Mouse (Mus musculus): Measurements from ENCODE around the gene Nfkb1. TPM values are rescaled to one million over a fixed set of nuclear protein-coding genes. Genes with fewer than 3 reads are reported as not detected.

The Nfkb1 gene
- polyA plus RNA-seq, 1 experiment from 2014 or later: 23.5 TPM

DNA sequence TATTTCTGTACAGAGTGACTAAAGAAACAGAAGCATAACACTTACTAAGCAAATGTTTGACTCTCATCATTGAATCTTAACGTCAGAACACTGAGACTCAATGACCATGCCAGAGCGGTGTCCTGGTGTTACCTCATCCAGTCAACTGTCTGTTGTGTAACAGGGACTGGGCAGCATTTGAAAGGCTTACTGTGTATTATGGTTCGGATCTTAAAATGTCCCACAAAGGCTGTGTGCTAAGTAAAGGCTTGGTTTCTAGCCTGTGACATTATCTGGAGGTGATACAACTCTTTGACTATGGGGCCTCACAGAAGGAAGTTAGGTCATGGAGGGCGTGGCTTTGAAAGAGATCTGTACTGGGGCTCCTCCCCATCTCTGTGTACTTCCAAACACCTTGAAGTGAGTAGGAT, 104.9 kb downstream of the Nfkb1 start:
- Histone ChIP-seq H3K27ac (replicated peaks in 1 of 2; ENCODE audit: control insufficient read depth in 1 of 2, insufficient read depth in 1 of 2, low read depth in 2 of 2, low read length in 2 of 2) (peak overlapping the region in 1 of 2 experiments; percentile 82; a peak in 1 of 4 replicates), H3K4me1 (ENCODE audit: control insufficient read depth in 2 of 2, insufficient read depth in 2 of 2, low read length in 2 of 2) (peaks cover 9 to 27% of the 10 kb centered on the region in 2 experiments), H3K36me3 (ENCODE audit: control insufficient read depth, insufficient read depth, low read length) (peaks cover 76% of the 10 kb centered on the region), H3K4me3 (ENCODE audit: control insufficient read depth in 1 of 2, insufficient read depth in 1 of 2, low read depth in 1 of 2, low read length in 2 of 2) (no peak overlapping the region), H3K9ac (ENCODE audit: low read length) (no peak overlapping the region), H3K4me2 (ENCODE audit: low read length) (no peak overlapping the region), H3K9me3 (ENCODE audit: control insufficient read depth, low read length) (no peaks in the 10 kb centered on the region), H3K27me3 (ENCODE audit: control insufficient read depth, insufficient read depth, low read length) (no peaks in the 10 kb centered on the region)
- 66% methylated on average over 4 of the region's 4 CpGs for WGBS
- ATAC-seq (ENCODE audit: insufficient number of reproducible peaks, insufficient read depth, low FRiP score, low read depth): no peak

- Histone ChIP-seq H3K36me3 (ENCODE audit: control insufficient read depth, insufficient read depth, low read length) (peaks cover 72% of the 10 kb centered on the region), H3K4me3 (ENCODE audit: control insufficient read depth in 1 of 2, insufficient read depth in 1 of 2, low read depth in 1 of 2, low read length in 2 of 2) (no peak overlapping the region), H3K27me3 (ENCODE audit: control insufficient read depth, insufficient read depth, low read length) (no peaks in the 10 kb centered on the region), H3K4me2 (ENCODE audit: low read length) (peak overlapping the region; percentile 41), H3K4me1 (ENCODE audit: control insufficient read depth in 2 of 2, insufficient read depth in 2 of 2, low read length in 2 of 2) (peaks cover 10 to 29% of the 10 kb centered on the region in 2 experiments), H3K9me3 (ENCODE audit: control insufficient read depth, low read length) (no peaks in the 10 kb centered on the region), H3K9ac (ENCODE audit: low read length) (peak overlapping the region; percentile 56), H3K27ac (replicated peaks in 1 of 2; ENCODE audit: control insufficient read depth in 1 of 2, insufficient read depth in 1 of 2, low read depth in 2 of 2, low read length in 2 of 2) (peak overlapping the region; percentile 82 to 87)
- no peak for ATAC-seq (ENCODE audit: insufficient number of reproducible peaks, insufficient read depth, low FRiP score, low read depth)
- 63% methylated on average over 2 of the region's 2 CpGs for WGBS
These were observed 105.3 kb downstream of the Nfkb1 start for GRCm38 (mm10) chr3:135586060-135586459.

DNA sequence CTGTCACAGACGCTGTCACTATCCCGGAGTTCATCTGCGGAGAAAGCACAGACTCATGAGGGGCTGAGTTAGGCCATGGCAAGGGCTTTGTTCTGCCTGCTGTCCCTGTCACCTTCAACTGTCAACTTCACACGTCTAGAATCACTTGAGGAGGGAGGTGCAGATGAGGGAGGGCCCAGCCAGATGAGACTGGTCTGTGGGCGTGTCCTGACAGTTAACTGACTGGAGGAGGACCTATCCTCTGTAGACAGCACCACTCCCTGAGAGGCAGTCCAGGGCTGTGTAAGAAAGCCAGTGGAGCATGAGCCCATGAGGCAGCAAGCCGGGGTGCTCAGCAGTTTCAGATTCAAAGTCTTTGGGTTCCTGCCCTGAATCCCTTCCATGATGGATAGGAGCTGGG, 105.9 kb downstream of the Nfkb1 start:
- Histone ChIP-seq H3K27ac (replicated peaks in 1 of 2; ENCODE audit: control insufficient read depth in 1 of 2, insufficient read depth in 1 of 2, low read depth in 2 of 2, low read length in 2 of 2) (peak overlapping the region; percentile 82 to 87), H3K27me3 (ENCODE audit: control insufficient read depth, insufficient read depth, low read length) (no peaks in the 10 kb centered on the region), H3K9ac (ENCODE audit: low read length) (peak overlapping the region; percentile 56), H3K36me3 (ENCODE audit: control insufficient read depth, insufficient read depth, low read length) (peaks cover 66% of the 10 kb centered on the region), H3K4me3 (ENCODE audit: control insufficient read depth in 1 of 2, insufficient read depth in 1 of 2, low read depth in 1 of 2, low read length in 2 of 2) (no peak overlapping the region), H3K9me3 (ENCODE audit: control insufficient read depth, low read length) (no peaks in the 10 kb centered on the region), H3K4me1 (ENCODE audit: control insufficient read depth in 2 of 2, insufficient read depth in 2 of 2, low read length in 2 of 2) (peaks cover 11 to 31% of the 10 kb centered on the region in 2 experiments), H3K4me2 (ENCODE audit: low read length) (peak overlapping the region; percentile 41)
- peak; percentile 93 for ATAC-seq (ENCODE audit: insufficient number of reproducible peaks, insufficient read depth, low FRiP score, low read depth)
- 18% methylated on average over 6 of the region's 6 CpGs for WGBS

DNA sequence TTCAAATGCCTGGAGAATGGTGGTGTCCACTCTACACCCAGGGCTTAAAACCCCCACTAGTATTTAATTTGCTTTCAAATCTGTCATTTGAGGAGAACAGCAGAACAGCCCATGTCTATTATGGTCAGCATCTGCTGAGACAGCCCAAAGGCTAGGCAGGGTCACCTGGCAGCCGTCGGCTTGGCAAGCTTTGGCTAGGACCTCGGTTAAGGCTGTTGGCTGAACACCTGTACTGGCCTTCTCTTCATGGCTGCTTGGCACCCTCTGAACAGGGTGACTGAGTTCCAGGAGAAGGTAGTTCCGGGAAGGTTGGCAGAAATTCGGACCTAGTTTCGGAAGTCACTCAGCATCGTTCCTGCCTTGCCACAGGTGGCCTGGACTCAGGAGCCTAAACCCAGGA, 109.1 kb downstream of the Nfkb1 start:
- H3K9me3 ChIP-seq (ENCODE audit: control insufficient read depth, low read length): no peaks in the 10 kb centered on the region
- no peak for ATAC-seq (ENCODE audit: insufficient number of reproducible peaks, insufficient read depth, low FRiP score, low read depth)
- H3K4me1 ChIP-seq (ENCODE audit: control insufficient read depth in 2 of 2, insufficient read depth in 2 of 2, low read length in 2 of 2): peaks cover 23 to 46% of the 10 kb centered on the region in 2 experiments
- WGBS: 88% methylated on average over 7 of the region's 7 CpGs
- H3K36me3 ChIP-seq (ENCODE audit: control insufficient read depth, insufficient read depth, low read length): peaks cover 33% of the 10 kb centered on the region
- H3K27me3 ChIP-seq (ENCODE audit: control insufficient read depth, insufficient read depth, low read length): no peaks in the 10 kb centered on the region
- no peak overlapping the region for H3K9ac ChIP-seq (ENCODE audit: low read length)
- H3K27ac ChIP-seq (replicated peaks in 1 of 2; ENCODE audit: control insufficient read depth in 1 of 2, insufficient read depth in 1 of 2, low read depth in 2 of 2, low read length in 2 of 2): no peak overlapping the region
- H3K4me2 ChIP-seq (ENCODE audit: low read length): no peak overlapping the region
- no peak overlapping the region for H3K4me3 ChIP-seq (ENCODE audit: control insufficient read depth in 1 of 2, insufficient read depth in 1 of 2, low read depth in 1 of 2, low read length in 2 of 2)

DNA sequence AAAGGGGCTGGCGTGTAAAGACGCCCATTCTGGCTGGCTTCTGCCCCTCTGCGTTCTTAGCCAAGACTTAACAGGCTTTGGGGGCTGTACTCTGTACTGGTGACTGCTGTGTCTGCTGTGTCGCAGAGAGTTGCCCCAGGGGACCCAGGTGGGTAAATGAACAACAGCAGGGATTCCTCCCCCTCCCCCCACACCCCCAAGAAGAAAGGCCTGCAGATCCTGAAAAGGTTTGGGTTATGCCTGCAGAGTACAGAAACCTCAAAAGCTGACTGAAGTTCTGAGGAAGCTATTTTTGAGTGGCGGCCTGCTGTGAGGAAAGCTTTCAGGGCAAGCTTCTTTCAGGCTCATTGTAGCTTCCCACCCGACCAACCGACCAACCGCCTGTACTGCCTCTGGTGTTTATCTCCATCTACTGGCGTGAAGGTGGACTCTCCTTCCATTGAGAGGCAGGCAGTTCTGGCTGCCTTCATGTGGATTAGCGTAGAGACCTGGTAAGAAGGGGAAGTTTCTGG, 109.7 kb downstream of the Nfkb1 start:
- Histone ChIP-seq H3K4me1 (ENCODE audit: control insufficient read depth in 2 of 2, insufficient read depth in 2 of 2, low read length in 2 of 2) (peaks cover 23 to 43% of the 10 kb centered on the region in 2 experiments), H3K36me3 (ENCODE audit: control insufficient read depth, insufficient read depth, low read length) (peaks cover 28% of the 10 kb centered on the region), H3K9ac (ENCODE audit: low read length) (0 out of 2 replicates have a peak overlapping the region, but pooled peaks have one; percentile 45), H3K27me3 (ENCODE audit: control insufficient read depth, insufficient read depth, low read length) (no peaks in the 10 kb centered on the region), H3K27ac (replicated peaks in 1 of 2; ENCODE audit: control insufficient read depth in 1 of 2, insufficient read depth in 1 of 2, low read depth in 2 of 2, low read length in 2 of 2) (no peak overlapping the region), H3K9me3 (ENCODE audit: control insufficient read depth, low read length) (no peaks in the 10 kb centered on the region), H3K4me2 (ENCODE audit: low read length) (no peak overlapping the region), H3K4me3 (ENCODE audit: control insufficient read depth in 1 of 2, insufficient read depth in 1 of 2, low read depth in 1 of 2, low read length in 2 of 2) (no peak overlapping the region)
- ATAC-seq (ENCODE audit: insufficient number of reproducible peaks, insufficient read depth, low FRiP score, low read depth): no peak
- 27% methylated on average over 10 of the region's 10 CpGs for WGBS

DNA sequence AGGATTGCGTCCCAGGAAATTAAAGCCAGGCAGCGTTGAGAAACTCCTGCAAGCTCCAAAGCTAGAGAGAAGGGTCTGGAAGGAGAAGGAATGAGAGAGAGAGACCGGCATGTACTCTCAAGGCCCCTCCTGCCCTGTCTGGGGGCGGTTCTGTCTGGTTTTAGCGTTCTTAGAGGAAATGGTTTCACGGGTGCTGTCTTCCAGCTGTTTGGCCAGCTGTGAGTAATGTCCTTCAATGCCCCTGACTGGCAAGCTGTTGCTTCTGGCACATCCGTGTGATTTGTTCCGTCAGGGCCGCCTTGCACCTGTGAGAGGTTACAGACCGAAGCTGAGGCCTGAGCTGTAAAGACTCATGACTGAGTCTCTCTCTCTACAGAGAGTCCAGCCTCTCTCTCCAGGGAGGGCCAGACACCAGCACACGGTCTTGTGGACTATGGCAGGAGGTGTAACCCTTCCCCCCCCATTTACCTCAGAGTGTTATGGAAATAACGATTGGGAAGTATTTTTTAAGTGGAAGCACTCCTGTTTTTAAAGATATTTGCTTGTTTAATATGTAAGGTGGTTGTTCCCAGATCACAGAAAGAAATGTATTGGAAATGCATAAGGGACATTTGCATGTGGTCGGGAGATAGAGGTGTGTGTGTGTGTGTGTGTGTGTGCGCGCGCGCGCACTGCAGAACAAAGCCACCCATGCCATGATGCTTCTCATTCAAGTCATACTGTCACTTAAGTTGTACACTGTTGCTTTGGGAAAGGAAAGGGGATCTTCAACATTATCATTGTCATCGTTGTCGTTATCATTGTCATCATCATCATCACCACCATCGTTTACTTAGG, 110.7 kb downstream of the Nfkb1 start:
- ATAC-seq (ENCODE audit: insufficient number of reproducible peaks, insufficient read depth, low FRiP score, low read depth): no peak
- no peaks in the 10 kb centered on the region for H3K27me3 ChIP-seq (ENCODE audit: control insufficient read depth, insufficient read depth, low read length)
- no peak overlapping the region for H3K27ac ChIP-seq (replicated peaks in 1 of 2; ENCODE audit: control insufficient read depth in 1 of 2, insufficient read depth in 1 of 2, low read depth in 2 of 2, low read length in 2 of 2)
- H3K4me1 ChIP-seq (ENCODE audit: control insufficient read depth in 2 of 2, insufficient read depth in 2 of 2, low read length in 2 of 2): peaks cover 21 to 36% of the 10 kb centered on the region in 2 experiments
- no peaks in the 10 kb centered on the region for H3K9me3 ChIP-seq (ENCODE audit: control insufficient read depth, low read length)
- H3K4me3 ChIP-seq (ENCODE audit: control insufficient read depth in 1 of 2, insufficient read depth in 1 of 2, low read depth in 1 of 2, low read length in 2 of 2): no peak overlapping the region
- peaks cover 21% of the 10 kb centered on the region for H3K36me3 ChIP-seq (ENCODE audit: control insufficient read depth, insufficient read depth, low read length)
- no peak overlapping the region for H3K9ac ChIP-seq (ENCODE audit: low read length)
- H3K4me2 ChIP-seq (ENCODE audit: low read length): no peak overlapping the region
- WGBS: 75% methylated on average over 21 of the region's 21 CpGs

- peak overlapping the region; percentile 57 to 67 for H3K27ac ChIP-seq (replicated peaks in 1 of 2; ENCODE audit: control insufficient read depth in 1 of 2, insufficient read depth in 1 of 2, low read depth in 2 of 2, low read length in 2 of 2)
- peak; percentile 26; the same call in 1 of the 2 replicates for ATAC-seq (ENCODE audit: insufficient number of reproducible peaks, insufficient read depth, low FRiP score, low read depth)
- no peak overlapping the region for H3K4me2 ChIP-seq (ENCODE audit: low read length)
- H3K9ac ChIP-seq (ENCODE audit: low read length): 0 out of 2 replicates have a peak overlapping the region, but pooled peaks have one; percentile 16
- peaks cover 17 to 38% of the 10 kb centered on the region in 2 experiments for H3K4me1 ChIP-seq (ENCODE audit: control insufficient read depth in 2 of 2, insufficient read depth in 2 of 2, low read length in 2 of 2)
- no peak overlapping the region for H3K4me3 ChIP-seq (ENCODE audit: control insufficient read depth in 1 of 2, insufficient read depth in 1 of 2, low read depth in 1 of 2, low read length in 2 of 2)
- no peaks in the 10 kb centered on the region for H3K27me3 ChIP-seq (ENCODE audit: control insufficient read depth, insufficient read depth, low read length)
- peaks cover 9% of the 10 kb centered on the region for H3K36me3 ChIP-seq (ENCODE audit: control insufficient read depth, insufficient read depth, low read length)
- no peaks in the 10 kb centered on the region for H3K9me3 ChIP-seq (ENCODE audit: control insufficient read depth, low read length)
- WGBS: 29% methylated on average over 4 of the region's 4 CpGs
These were observed 112.2 kb downstream of the Nfkb1 start for GRCm38 (mm10) chr3:135579179-135579578.
